Mouse (Mus musculus) forebrain, embryonic 13.5 days (tissue): ENCODE measurements at regions not wholly inside any gene's neighbourhood (a gene's known extent, or its start where the extent isn't known, plus 50 kb on each side); places are given as distances from the start of the nearest gene placed in this dataset.
"Not testable (repeated sequence)": the region's sequence is repeated elsewhere in the genome, so short reads cannot be mapped to it uniquely, and the experiment has no call there.

Experiments
- ATAC-seq: fragments of 200-750 bp; cut with Nextera tagmentation; 2 replicates; pipeline ENCODE4 v1.8.0; 2017
- H3K27ac ChIP-seq: fragments of 300-500 bp; sonication (generic); 2 replicates; pipeline ENCODE4 v1.5.1; 2015; ENCODE audit warnings: inconsistent platforms, mild to moderate bottlenecking, moderate library complexity
- H3K27me3 ChIP-seq: fragments of 300-500 bp; sonication (generic); 2 replicates; pipeline ENCODE4 v1.6.1; 2015; ENCODE audit warnings: mild to moderate bottlenecking, inconsistent platforms
- H3K36me3 ChIP-seq: fragments of 300-500 bp; sonication (generic); 2 replicates; pipeline ENCODE4 v1.6.1; 2015; ENCODE audit warnings: mild to moderate bottlenecking, inconsistent platforms; ENCODE audit not compliant: poor library complexity, severe bottlenecking
- H3K4me1 ChIP-seq: fragments of 300-500 bp; sonication (generic); 2 replicates; pipeline ENCODE4 v1.6.1; 2015; ENCODE audit warnings: inconsistent platforms
- H3K4me2 ChIP-seq: fragments of 300-500 bp; sonication (generic); 2 replicates; pipeline ENCODE4 v1.6.1; 2015; ENCODE audit warnings: inconsistent platforms, mild to moderate bottlenecking, moderate library complexity
- H3K4me3 ChIP-seq: fragments of 300-500 bp; sonication (generic); 2 replicates; pipeline ENCODE4 v1.5.1; 2015; ENCODE audit warnings: mild to moderate bottlenecking, inconsistent platforms
- H3K9ac ChIP-seq: fragments of 300-500 bp; sonication (generic); 2 replicates; pipeline ENCODE4 v1.6.1; 2015; ENCODE audit warnings: mild to moderate bottlenecking, inconsistent platforms
- H3K9me3 ChIP-seq: fragments of 300-500 bp; sonication (generic); replicated peaks from 2 replicates; pipeline ENCODE4 v1.6.1; 2016; ENCODE audit warnings: inconsistent platforms
- WGBS: fragments of 180-500 bp; shearing (Covaris S2); methylation state at CpG from one replicate; pipeline ENCODE4 v1.1.7; 2015; 5-methylcytosine and 5-hydroxymethylcytosine counted together

DNA sequence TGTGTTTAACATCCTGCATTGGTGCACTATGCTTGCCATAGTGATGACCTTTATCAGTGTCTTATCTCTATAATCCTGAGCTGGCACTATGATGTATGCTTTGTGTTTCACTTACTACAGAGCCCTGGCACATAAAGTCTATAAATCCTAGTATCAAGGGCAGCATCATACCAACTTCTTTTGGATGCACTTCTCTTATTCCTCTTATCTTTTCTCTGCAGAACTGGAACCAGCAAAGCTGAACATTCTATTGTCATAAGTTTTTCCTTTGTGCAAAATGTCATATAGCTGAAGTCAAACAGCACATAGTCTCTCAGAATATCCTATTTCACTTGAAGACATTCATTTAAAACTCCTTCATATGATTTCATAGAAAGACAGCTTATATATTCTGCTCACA is 563.3 kb upstream of the Foxg1 start:
- Histone ChIP-seq H3K36me3 (no peaks in the 10 kb centered on the region), H3K9ac (no peak overlapping the region), H3K4me2 (no peak overlapping the region), H3K4me1 (no peaks in the 10 kb centered on the region), H3K9me3 (no peaks in the 10 kb centered on the region), H3K4me3 (no peak overlapping the region), H3K27ac (no peak overlapping the region), H3K27me3 (no peaks in the 10 kb centered on the region)
- ATAC-seq: no peak

- peak; percentile 69 for ATAC-seq
- H3K4me1 ChIP-seq: no peaks in the 10 kb centered on the region
These were observed 562.3 kb upstream of the Foxg1 start for GRCm38 (mm10) chr12:48820206-48820605.

DNA sequence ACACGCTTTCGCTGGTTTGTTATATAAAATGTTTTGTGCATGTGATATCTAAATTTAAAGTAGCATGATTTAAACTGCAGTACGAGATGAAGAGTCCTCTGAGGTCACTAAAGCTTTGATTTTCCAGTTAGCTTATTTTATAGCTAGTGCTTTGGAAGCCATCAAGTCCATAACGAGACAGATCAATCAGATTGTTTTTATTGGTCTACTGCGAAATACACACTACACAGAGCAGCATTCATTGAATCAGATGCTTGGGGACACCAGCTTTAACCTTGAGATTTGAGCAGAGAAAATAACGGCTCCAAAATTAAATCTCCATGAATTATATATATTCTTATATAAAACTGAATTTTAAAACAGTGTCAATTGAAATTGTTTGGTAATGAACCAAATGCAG is 556.2 kb upstream of the Foxg1 start:
- Histone ChIP-seq H3K27me3 (no peaks in the 10 kb centered on the region), H3K9ac (no peak overlapping the region), H3K36me3 (no peaks in the 10 kb centered on the region), H3K4me2 (no peak overlapping the region), H3K4me1 (no peaks in the 10 kb centered on the region), H3K4me3 (no peak overlapping the region), H3K27ac (no peak overlapping the region), H3K9me3 (no peaks in the 10 kb centered on the region)
- 69% methylated on average over 6 of the region's 6 CpGs for WGBS
- ATAC-seq: no peak

More at GRCm38 (mm10) chr12:48820206-48820605, 562.3 kb upstream of the Foxg1 start:
- H3K4me3 ChIP-seq: no peak overlapping the region
- no peak overlapping the region for H3K27ac ChIP-seq
- no peak overlapping the region for H3K4me2 ChIP-seq
- H3K9me3 ChIP-seq: no peaks in the 10 kb centered on the region
- no peaks in the 10 kb centered on the region for H3K27me3 ChIP-seq
- H3K36me3 ChIP-seq: no peaks in the 10 kb centered on the region
- no peak overlapping the region for H3K9ac ChIP-seq

DNA sequence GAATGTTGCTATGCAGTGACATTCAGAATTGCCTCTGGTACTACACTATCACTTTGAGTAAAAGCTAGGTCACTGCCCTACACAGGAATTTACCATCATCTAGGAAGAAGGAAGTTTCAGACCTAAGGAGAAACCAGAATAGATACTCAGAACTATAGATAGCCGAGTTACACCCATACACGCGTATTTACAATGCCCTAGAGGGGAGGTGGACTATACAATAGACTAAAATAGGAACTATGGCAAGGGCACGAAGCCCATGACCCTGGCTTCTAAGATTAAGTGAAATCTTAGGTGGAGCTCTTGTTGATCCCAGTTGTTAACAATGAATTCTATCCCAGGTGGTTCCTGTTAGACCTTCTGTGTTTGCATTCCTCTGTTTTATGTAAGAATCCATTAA is 529.1 kb upstream of the Foxg1 start:
- not testable (repeated sequence) for H3K4me3 ChIP-seq, H3K36me3 ChIP-seq, H3K9me3 ChIP-seq, H3K27ac ChIP-seq, H3K27me3 ChIP-seq, ATAC-seq, H3K4me1 ChIP-seq, H3K4me2 ChIP-seq, H3K9ac ChIP-seq
- 89% methylated on average over 4 of the region's 4 CpGs for WGBS

DNA sequence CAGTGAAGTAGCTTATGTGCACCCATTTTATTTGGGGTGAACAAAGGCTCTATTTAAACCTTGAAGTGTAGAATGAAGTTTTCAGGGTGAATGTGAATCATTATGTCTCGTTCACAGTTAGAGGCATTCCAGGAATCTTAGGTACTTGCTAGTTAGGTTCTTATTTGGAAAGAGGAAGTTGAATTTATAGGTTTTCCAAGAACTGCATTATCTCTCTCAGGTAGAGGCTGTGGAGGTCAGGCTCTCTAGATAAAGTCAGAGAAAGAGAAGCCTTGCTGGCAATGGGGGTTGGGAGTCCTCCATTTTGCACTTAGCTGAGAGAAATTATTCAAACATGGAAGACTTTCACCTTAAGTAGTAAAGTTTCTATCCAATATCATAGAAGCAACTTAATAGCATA is 528.4 kb upstream of the Foxg1 start:
- Histone ChIP-seq H3K27me3 (no peaks in the 10 kb centered on the region), H3K36me3 (no peaks in the 10 kb centered on the region), H3K4me3 (no peak overlapping the region), H3K27ac (no peak overlapping the region), H3K9me3 (no peaks in the 10 kb centered on the region), H3K9ac (no peak overlapping the region), H3K4me1 (no peaks in the 10 kb centered on the region), H3K4me2 (no peak overlapping the region)
- ATAC-seq: no peak
- WGBS: 82% methylated on average over 1 of the region's 1 CpGs

DNA sequence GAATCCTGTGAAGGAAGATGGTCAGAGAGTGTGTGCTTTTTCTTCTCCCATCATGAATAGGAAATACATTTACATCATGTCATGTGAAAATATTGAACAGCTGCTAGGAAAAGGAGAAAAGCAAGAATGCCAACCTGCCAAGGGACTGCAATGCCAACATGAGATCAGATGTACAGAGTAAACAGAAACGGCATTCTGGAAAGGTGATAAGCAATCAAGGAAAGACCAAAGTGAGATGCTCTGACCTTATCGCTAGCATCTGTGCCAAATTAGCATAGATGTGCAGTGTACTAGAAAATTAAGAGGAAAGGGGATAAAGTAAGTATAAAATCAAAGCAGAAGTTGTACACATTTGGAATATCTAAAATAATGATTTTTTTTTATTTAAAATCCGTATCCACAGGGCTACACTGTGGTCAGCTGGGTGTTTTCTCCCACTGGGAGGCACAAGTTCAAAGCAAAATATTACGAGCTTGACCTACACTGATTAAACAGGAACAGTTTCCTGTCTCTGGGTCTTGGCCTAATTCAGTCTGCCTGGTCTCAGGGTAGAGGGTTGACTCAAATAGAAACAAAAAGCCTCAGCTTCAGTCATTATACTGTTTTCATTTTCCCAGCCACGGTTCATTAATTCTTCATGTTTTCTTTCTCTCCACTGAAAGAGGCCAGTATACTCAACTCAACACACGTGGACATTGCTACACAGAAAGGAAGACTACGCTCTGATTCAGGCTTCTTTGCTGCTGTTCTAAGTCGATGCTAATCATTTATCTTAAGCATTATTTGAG is 504.0 kb upstream of the Foxg1 start:
- Histone ChIP-seq H3K27ac (no peak overlapping the region), H3K4me1 (peaks cover 12% of the 10 kb centered on the region), H3K4me3 (no peak overlapping the region), H3K27me3 (no peaks in the 10 kb centered on the region), H3K9ac (no peak overlapping the region), H3K36me3 (no peaks in the 10 kb centered on the region), H3K4me2 (no peak overlapping the region), H3K9me3 (no peaks in the 10 kb centered on the region)
- 22% methylated on average over 8 of the region's 8 CpGs for WGBS
- peak; percentile 68 for ATAC-seq
